Mouse (Mus musculus) C2C12 (cell line): ENCODE data around the gene Rev3l. TPM values are rescaled to one million over a fixed set of nuclear protein-coding genes. Genes with fewer than 3 reads are reported as not detected.

Source experiments
- H3K27me3 ChIP-seq: one replicate; pipeline ENCODE4 v1.6.1; 2011; ENCODE audit not compliant: control insufficient read depth, insufficient read depth, insufficient read length
- H3K36me3 ChIP-seq: one replicate; pipeline ENCODE4 v1.6.1; 2011; ENCODE audit not compliant: control insufficient read depth, insufficient read depth
- H3K4me3 ChIP-seq: one replicate; pipeline ENCODE4 v1.5.1; 2011; ENCODE audit warnings: mild to moderate bottlenecking, control low read depth; ENCODE audit not compliant: poor library complexity, insufficient read depth, severe bottlenecking
- H3K79me2 ChIP-seq: one replicate; pipeline ENCODE4 v1.6.1; 2011; ENCODE audit not compliant: control insufficient read depth, insufficient read depth
- H3K79me3 ChIP-seq: one replicate; pipeline ENCODE4 v1.6.1; 2011; ENCODE audit warnings: low read depth, control low read depth
- H3ac ChIP-seq: one replicate; pipeline ENCODE3; 2011; ENCODE audit warnings: low read depth; ENCODE audit not compliant: control insufficient read depth, insufficient read length
- CEBPB ChIP-seq: IDR thresholded peaks from one replicate; pipeline ENCODE4 v1.6.1; 2011; ENCODE audit warnings: low read depth, mild to moderate bottlenecking, control low read depth, moderate library complexity
- CTCF ChIP-seq: IDR thresholded peaks from one replicate; pipeline ENCODE4 v1.5.1; 2011; ENCODE audit not compliant: control insufficient read depth, insufficient read depth, insufficient read length
- FOSL1 ChIP-seq: IDR thresholded peaks from one replicate; pipeline ENCODE4 v1.8.0; 2011; ENCODE audit warnings: mild to moderate bottlenecking, low read length; ENCODE audit not compliant: poor library complexity, insufficient read depth, severe bottlenecking
- MAX ChIP-seq: IDR thresholded peaks from one replicate; pipeline ENCODE4 v1.6.1; 2011; ENCODE audit warnings: mild to moderate bottlenecking, control low read depth
- MYOD1 ChIP-seq: IDR thresholded peaks from one replicate; pipeline ENCODE4 v1.6.1; 2011; ENCODE audit warnings: low read depth; ENCODE audit not compliant: control insufficient read depth, insufficient read length
- MYOG ChIP-seq: IDR thresholded peaks from one replicate; pipeline ENCODE4 v1.6.1; 2011; ENCODE audit not compliant: control insufficient read depth, insufficient read length; ENCODE audit errors: extremely low read depth
- USF1 ChIP-seq: IDR thresholded peaks from one replicate; pipeline ENCODE4 v1.6.1; 2011; ENCODE audit warnings: low read depth, mild to moderate bottlenecking, control low read depth, moderate library complexity
- polyA plus RNA-seq: library from polyadenylated mRNA; unstranded; fragments of >200 nt; fragmentation: generic; extraction: Trizol; gene quantifications from one replicate; pipeline ENCODE4 v1.2.1, GENCODE M21; 2012; ENCODE audit warnings: missing spikeins

Rev3l gene
- polyA plus RNA-seq, 1 experiment = 1.8 TPM

GRCm38 (mm10) chr10:39733101-39733399 is 1.1 kb downstream of the Rev3l start:
- TF ChIP-seq MYOD1 (no peak), FOSL1 (no peak), USF1 (no peak), MAX (peak; percentile 47)
- Histone ChIP-seq H3K27me3 (no peaks in the 10 kb centered on the region), H3ac (peak overlapping the region; percentile 91), H3K79me2 (peaks cover 59% of the 10 kb centered on the region), H3K4me3 (peak overlapping the region; percentile 91), H3K36me3 (no peaks in the 10 kb centered on the region), H3K79me3 (peaks cover 45% of the 10 kb centered on the region)

- peaks cover 45% of the 10 kb centered on the region for H3K79me3 ChIP-seq
- no peaks in the 10 kb centered on the region for H3K36me3 ChIP-seq
- H3K27me3 ChIP-seq = no peaks in the 10 kb centered on the region
- H3K79me2 ChIP-seq = peaks cover 63% of the 10 kb centered on the region
- peak overlapping the region; percentile 91 for H3K4me3 ChIP-seq
- H3ac ChIP-seq = no peak overlapping the region
- TF ChIP-seq FOSL1 (no peak), MAX (no peak), CTCF (no peak), USF1 (no peak), MYOD1 (no peak), MYOG (no peak), CEBPB (no peak)
Observed at GRCm38 (mm10) chr10:39733421-39733930, 1.6 kb downstream of the Rev3l start.

DNA sequence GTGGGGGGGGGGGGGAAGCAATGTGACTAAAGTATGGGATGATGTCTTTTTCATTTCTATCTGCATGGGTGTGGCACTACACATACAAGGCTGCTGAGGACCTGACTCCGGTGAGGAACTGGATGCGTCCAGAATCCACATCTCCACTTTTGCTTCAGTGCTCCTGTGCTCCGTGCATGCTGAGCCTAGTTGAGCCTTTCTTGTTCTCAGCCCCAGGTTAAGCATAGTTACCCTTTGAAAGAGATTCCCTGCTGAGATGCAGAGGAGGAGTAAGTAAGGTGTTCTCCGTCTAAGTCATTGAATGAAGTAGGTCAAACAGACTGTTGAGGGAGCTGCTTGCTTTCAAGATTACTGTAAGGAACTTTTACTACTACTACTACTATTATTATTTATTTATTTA is 4.3 kb downstream of the Rev3l start:
- no peak overlapping the region for H3ac ChIP-seq
- peaks cover 90% of the 10 kb centered on the region for H3K79me2 ChIP-seq
- H3K36me3 ChIP-seq = no peaks in the 10 kb centered on the region
- no peak for TF ChIP-seq CTCF
- no peak for TF ChIP-seq MAX
- no peak for TF ChIP-seq CEBPB
- no peak overlapping the region for H3K4me3 ChIP-seq
- H3K27me3 ChIP-seq = no peaks in the 10 kb centered on the region
- H3K79me3 ChIP-seq = peaks cover 49% of the 10 kb centered on the region

DNA sequence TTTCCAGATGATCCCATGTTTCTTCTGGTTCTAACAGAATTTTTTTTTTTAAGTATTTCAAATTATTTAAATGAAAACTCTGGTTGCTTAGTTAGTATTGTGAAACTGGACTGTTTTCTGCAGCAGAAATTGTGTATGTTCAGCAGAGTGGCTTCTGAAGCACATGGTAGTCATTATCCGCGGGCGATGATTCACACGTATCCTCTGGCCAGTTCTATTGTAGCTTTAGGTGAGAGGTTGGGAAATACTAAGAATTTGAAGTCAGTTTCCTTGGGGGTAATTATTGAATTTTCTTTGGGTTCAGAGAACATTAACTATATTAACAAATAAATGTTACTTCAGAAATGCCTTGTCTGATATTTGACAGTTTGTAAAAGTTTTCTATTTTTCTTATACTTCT is 10.1 kb downstream of the Rev3l start:
- TF ChIP-seq MAX = peak; percentile 89
- peak; percentile 81 for TF ChIP-seq CEBPB
- no peak for TF ChIP-seq CTCF
- Histone ChIP-seq H3K27me3 (no peaks in the 10 kb centered on the region), H3K36me3 (no peaks in the 10 kb centered on the region), H3K79me3 (peaks cover 19% of the 10 kb centered on the region), H3ac (no peak overlapping the region), H3K79me2 (peaks cover 85% of the 10 kb centered on the region), H3K4me3 (no peak overlapping the region)

- Histone ChIP-seq H3K4me3 (no peak overlapping the region), H3K27me3 (no peaks in the 10 kb centered on the region), H3K79me3 (peaks cover 12% of the 10 kb centered on the region), H3ac (no peak overlapping the region), H3K36me3 (no peaks in the 10 kb centered on the region), H3K79me2 (peaks cover 26% of the 10 kb centered on the region)
- TF ChIP-seq MAX (no peak), MYOG (no peak), FOSL1 (no peak), USF1 (no peak), CTCF (no peak), CEBPB (no peak), MYOD1 (no peak)
Observed at GRCm38 (mm10) chr10:39764752-39765151, 32.8 kb downstream of the Rev3l start.

DNA sequence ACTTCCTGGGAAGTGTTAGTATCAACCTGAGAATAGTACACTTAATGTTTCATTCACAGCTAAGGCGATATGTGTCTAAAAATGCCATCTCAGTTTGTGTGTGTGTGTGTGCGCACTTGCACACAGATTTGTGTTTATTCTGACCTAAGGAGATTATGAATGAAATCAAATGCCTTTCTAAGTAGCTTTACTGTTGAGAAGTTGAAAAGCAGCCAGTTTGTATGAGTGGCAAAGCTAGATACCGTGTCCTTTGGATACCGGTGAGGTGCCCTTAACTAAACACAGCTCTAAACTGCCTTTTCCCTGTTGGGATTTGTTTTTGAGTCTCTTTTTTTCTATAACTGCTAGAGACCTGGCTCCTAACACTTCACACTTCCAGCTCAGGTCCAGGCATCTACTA is 34.8 kb downstream of the Rev3l start:
- Histone ChIP-seq H3K79me3 (peaks cover 11% of the 10 kb centered on the region), H3ac (no peak overlapping the region), H3K36me3 (no peaks in the 10 kb centered on the region), H3K79me2 (peaks cover 26% of the 10 kb centered on the region), H3K4me3 (no peak overlapping the region), H3K27me3 (no peaks in the 10 kb centered on the region)
- TF ChIP-seq USF1 (no peak), MYOG (no peak), MAX (no peak), MYOD1 (no peak), FOSL1 (no peak), CTCF (no peak)

DNA sequence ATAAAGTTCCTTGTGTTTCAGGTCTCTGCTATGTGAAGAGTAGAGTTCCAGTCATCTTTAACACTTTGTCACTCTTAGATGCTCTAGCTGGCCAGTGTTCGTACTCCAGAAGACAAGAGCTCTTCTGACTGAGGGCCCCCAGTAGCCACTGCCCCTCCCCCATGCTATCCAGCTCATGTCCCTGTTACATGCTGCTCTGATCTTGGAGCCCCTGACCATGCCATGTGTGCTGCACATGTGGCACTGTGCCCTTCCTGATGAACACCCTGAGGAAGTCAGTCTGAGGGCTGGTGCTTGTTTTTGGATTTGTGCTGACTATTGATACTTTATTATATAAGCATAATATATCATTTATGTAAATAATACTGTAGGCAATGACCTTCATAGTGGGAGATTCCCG is 40.3 kb downstream of the Rev3l start:
- no peak overlapping the region for H3K4me3 ChIP-seq
- TF ChIP-seq FOSL1 (no peak), CEBPB (no peak), MAX (no peak), USF1 (no peak), MYOD1 (no peak), CTCF (no peak), MYOG (no peak)

More for the DNA sequence above, 40.3 kb downstream of the Rev3l start:
- Histone ChIP-seq H3K36me3 (no peaks in the 10 kb centered on the region), H3K79me2 (peaks cover 23% of the 10 kb centered on the region), H3ac (no peak overlapping the region), H3K27me3 (no peaks in the 10 kb centered on the region), H3K79me3 (peaks cover 16% of the 10 kb centered on the region)
